ENCODE assay signal across 20 mouse cellular contexts in genomic region chr11:53616748-53617558, GRCm38 (mm10). TPM values are rescaled to one million over a fixed set of nuclear protein-coding genes. Genes with fewer than 3 reads are reported as not detected.
A peak's percentile ranks its signal among the peaks of the same experiment; 100 is the strongest.
DNase-seq lines count a peak whose midpoint lies in the region; ATAC-seq and TF ChIP-seq lines count a peak whose summit lies in the region.
"Had no signal": no experiment of that assay in that cellular context is flagged by ENCODE, and none has a peak within 500 bp of the region (broad histone marks: within the 10 kb centered on the region; RNA-seq: fewer than 3 reads in every experiment).

No protein-coding gene starts in this region.

- DNase-seq in spleen, postnatal 36 days (ENCODE audit: low spot score in 2 of 2) = peak; percentile 15 to 18
- DNase-seq in spleen, postnatal 4 days (ENCODE audit: low spot score in 2 of 2) = no peak
- peak; percentile 49 for DNase-seq in induced T-regulatory cell, adult 2 months (ENCODE audit: low read depth)
- DNase-seq in thymus, postnatal 36 days = no peak
- DNase-seq in hindbrain, postnatal 0 days (ENCODE audit: low spot score) = no peak
- DNase-seq in adrenal gland, postnatal 36 days = no peak
- DNase-seq: adrenal gland, postnatal 10 days; cerebellum, adult 11-12 months; embryo, embryonic 11 days; heart, postnatal 10 days; kidney, postnatal 14 days; right cerebral cortex, postnatal 25 days had no signal

- 86% methylated on average over 8 of the region's 8 CpGs for WGBS in hindbrain, postnatal 0 days

- no peaks in the 10 kb centered on the region for H3K36me3 ChIP-seq in hindbrain, postnatal 0 days (ENCODE audit: insufficient read depth, low read length)
- H3K36me3 ChIP-seq: intestine, embryonic 15.5 days; limb, embryonic 12.5 days had no signal

- H3K27me3 ChIP-seq in hindbrain, postnatal 0 days (ENCODE audit: insufficient read depth, low read length) = no peaks in the 10 kb centered on the region
- H3K27me3 ChIP-seq: intestine, embryonic 15.5 days; limb, embryonic 12.5 days had no signal

- no peak overlapping the region for H3K4me2 ChIP-seq in hindbrain, postnatal 0 days (ENCODE audit: low read depth, low read length)
- H3K4me2 ChIP-seq: intestine, embryonic 15.5 days; limb, embryonic 12.5 days had no signal

- H3K27ac ChIP-seq in hindbrain, postnatal 0 days = no peak overlapping the region
- H3K27ac ChIP-seq: heart, adult 2 months; intestine, embryonic 15.5 days; limb, embryonic 12.5 days; macrophage had no signal

- no peak overlapping the region for H3K4me3 ChIP-seq in hindbrain, postnatal 0 days (ENCODE audit: low read length)
- H3K4me3 ChIP-seq: erythroblast, embryonic 14.5 days; heart, adult 2 months; intestine, embryonic 15.5 days; limb, embryonic 12.5 days had no signal

- no peaks in the 10 kb centered on the region for H3K9me3 ChIP-seq in hindbrain, postnatal 0 days (ENCODE audit: low read length)
- H3K9me3 ChIP-seq: intestine, embryonic 15.5 days; limb, embryonic 12.5 days had no signal

- no peak overlapping the region for H3K9ac ChIP-seq in hindbrain, postnatal 0 days (replicated peaks; ENCODE audit: low read length)
- H3K9ac ChIP-seq: intestine, embryonic 15.5 days; limb, embryonic 12.5 days had no signal

- no peaks in the 10 kb centered on the region for H3K4me1 ChIP-seq in hindbrain, postnatal 0 days (ENCODE audit: insufficient read depth, low read length)
- H3K4me1 ChIP-seq: intestine, embryonic 15.5 days; limb, embryonic 12.5 days had no signal

- no peak for TF ChIP-seq CTCF in hindbrain, postnatal 0 days (IDR thresholded peaks at IDR 0.05; ENCODE audit: low read depth)

- ATAC-seq in megakaryocyte, adult 5-6 weeks (ENCODE audit: poor library complexity, severe bottlenecking) = peak; percentile 89
- no peak for ATAC-seq in hindbrain, postnatal 0 days
- ATAC-seq: intestine, embryonic 15.5 days had no signal

RNA-seq across cellular contexts. Expression of gene Il4, which starts 1.5 kb away (rescaled TPM):
- 5.5 and 13.1 TPM in 2 replicates for total RNA-seq in megakaryocyte, adult 5-6 weeks (2015)
- 8.0 and 8.7 TPM in 2 replicates for total RNA-seq in megakaryocyte, adult 5-6 weeks (2017)
- total RNA-seq in hindbrain, postnatal 0 days (2014; rRNA removed) = not detected in 2 replicates
- polyA plus RNA-seq in hindbrain, postnatal 0 days (2015; fragmentation: Nextera tagmentation; extraction: Ambion mirVana) = 3.8 and 3.9 TPM in 2 replicates
- not detected for total RNA-seq in adrenal gland, postnatal 36 days (2021)
- total RNA-seq: adrenal gland, postnatal 10 days; heart, adult 2 months; heart, postnatal 10 days; layer of hippocampus, postnatal 14 days had no signal
- polyA plus RNA-seq: erythroblast, embryonic 14.5 days; testis, adult 2 months had no signal

RNA-seq across cellular contexts. Expression of gene Il13, which starts 17.5 kb away (rescaled TPM):
- 0.18 TPM in 2 replicates for total RNA-seq in megakaryocyte, adult 5-6 weeks (2015)
- total RNA-seq in megakaryocyte, adult 5-6 weeks (2017) = 0.28 and 0.62 TPM in 2 replicates
- not detected in 2 replicates for total RNA-seq in hindbrain, postnatal 0 days (2014; rRNA removed)
- not detected in 2 replicates for polyA plus RNA-seq in hindbrain, postnatal 0 days (2015; fragmentation: Nextera tagmentation; extraction: Ambion mirVana)
- total RNA-seq in adrenal gland, postnatal 36 days (2021) = not detected
- total RNA-seq: adrenal gland, postnatal 10 days; heart, adult 2 months; heart, postnatal 10 days; layer of hippocampus, postnatal 14 days had no signal
- polyA plus RNA-seq: erythroblast, embryonic 14.5 days; heart, adult 2 months; intestine, embryonic 15.5 days; limb, embryonic 12.5 days; macrophage had no signal

RNA-seq across cellular contexts. Expression of gene Kif3a, which starts 49.8 kb away (rescaled TPM):
- total RNA-seq in megakaryocyte, adult 5-6 weeks (2015) = 2.5 and 4.1 TPM in 2 replicates
- 3.3 and 5.0 TPM in 2 replicates for total RNA-seq in megakaryocyte, adult 5-6 weeks (2017)
- total RNA-seq in hindbrain, postnatal 0 days (2014; rRNA removed) = 73.7 and 82.9 TPM in 2 replicates
- 332 and 344 TPM in 2 replicates for polyA plus RNA-seq in hindbrain, postnatal 0 days (2015; fragmentation: Nextera tagmentation; extraction: Ambion mirVana)
- 10 to 100 TPM; 24.1 to 31.1 TPM for total RNA-seq in adrenal gland, postnatal 36 days (2021)

Comparison
In these comparisons a context has a peak if more than half of its experiments do, and no peak if none do; other contexts are left out.
1. DNase-seq: peak in spleen, postnatal 36 days (2 of 2) and induced T-regulatory cell, adult 2 months (single experiment); none in spleen, postnatal 4 days (0 of 2), thymus, postnatal 36 days (0 of 2), hindbrain, postnatal 0 days (single experiment) and adrenal gland, postnatal 36 days (0 of 2).
2. RNA of gene Kif3a, which starts 49.8 kb away (total RNA-seq): 73.7 to 82.9 TPM in hindbrain, postnatal 0 days and 24.1 to 31.1 TPM in adrenal gland, postnatal 36 days; 2.5 to 5.0 TPM in megakaryocyte, adult 5-6 weeks; every median in the first group is over 4 times any median in the second.